In the genomic region with DNA sequence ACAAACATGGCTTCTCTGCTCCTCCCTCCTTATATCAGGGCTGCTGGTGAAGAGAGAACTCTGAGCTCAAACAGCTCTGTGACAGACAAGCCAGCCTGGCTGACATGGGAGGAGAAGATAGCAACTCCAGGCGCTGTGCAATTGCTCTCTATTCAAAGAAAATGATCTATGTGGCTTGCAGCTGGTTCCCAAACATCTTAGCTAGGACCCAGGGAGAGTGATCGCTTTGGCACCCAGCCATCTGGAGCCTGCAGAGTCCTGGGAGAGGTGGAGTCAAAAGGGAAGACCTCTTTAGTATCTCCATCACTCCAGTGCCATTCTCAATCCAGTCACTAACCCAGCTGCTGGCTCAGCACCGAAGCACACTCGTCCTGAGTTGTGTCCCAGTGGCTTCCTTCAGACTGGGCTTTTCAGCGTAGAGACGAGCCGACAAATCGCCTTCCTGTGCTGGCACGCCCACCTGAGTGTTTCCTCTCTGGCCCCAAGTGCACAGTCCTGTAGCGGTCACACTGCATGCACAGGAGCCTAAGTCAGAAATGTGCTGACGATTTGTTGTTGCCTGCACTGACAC, we compare ENCODE assay signal across 11 mouse cellular contexts.
DNase-seq lines count a peak whose midpoint lies in the region; ATAC-seq and TF ChIP-seq lines count a peak whose summit lies in the region.
"Had no signal": no experiment of that assay in that cellular context is flagged by ENCODE, and none has a peak within 500 bp of the region (broad histone marks: within the 10 kb centered on the region; RNA-seq: fewer than 3 reads in every experiment).

No protein-coding gene starts in this region.

- H3K27ac ChIP-seq in limb, embryonic 14.5 days (replicated peaks; ENCODE audit: low read depth, low read length) = no peak overlapping the region
- no peak overlapping the region for H3K27ac ChIP-seq in limb, embryonic 10.5 days
- no peak overlapping the region for H3K27ac ChIP-seq in kidney, embryonic 16.5 days (ENCODE audit: low read length)
- H3K27ac ChIP-seq in neural tube, embryonic 15.5 days (replicated peaks) = peak overlapping the region; percentile 33; the same call in 1 of the 2 replicates
- H3K27ac ChIP-seq: liver, embryonic 14.5 days had no signal

- no peak overlapping the region for H3K4me3 ChIP-seq in limb, embryonic 14.5 days (replicated peaks; ENCODE audit: low read length)
- H3K4me3 ChIP-seq in limb, embryonic 10.5 days = no peak overlapping the region
- 0 out of 2 replicates have a peak overlapping the region, but pooled peaks have one; percentile 8 for H3K4me3 ChIP-seq in kidney, embryonic 16.5 days (ENCODE audit: low read length)
- H3K4me3 ChIP-seq in neural tube, embryonic 15.5 days (replicated peaks) = no peak overlapping the region

- H3K4me1 ChIP-seq in limb, embryonic 14.5 days (ENCODE audit: control insufficient read depth, insufficient read depth, low read length) = 0 out of 2 replicates have a peak, but pooled peaks cover 4% of the 10 kb centered on the region
- H3K4me1 ChIP-seq in limb, embryonic 10.5 days = 0 out of 2 replicates have a peak, but pooled peaks cover 4% of the 10 kb centered on the region
- H3K4me1 ChIP-seq in kidney, embryonic 16.5 days (ENCODE audit: insufficient read depth, low read length) = 0 out of 2 replicates have a peak, but pooled peaks cover 6% of the 10 kb centered on the region
- H3K4me1 ChIP-seq in neural tube, embryonic 15.5 days = peaks cover 16% of the 10 kb centered on the region

- peak overlapping the region; percentile 12; the same call in 1 of the 2 replicates for H3K9ac ChIP-seq in limb, embryonic 14.5 days (ENCODE audit: low read depth, low read length, severe bottlenecking)
- 0 out of 2 replicates have a peak overlapping the region, but pooled peaks have one; percentile 11 for H3K9ac ChIP-seq in kidney, embryonic 16.5 days (replicated peaks; ENCODE audit: low read length)
- no peak overlapping the region for H3K9ac ChIP-seq in neural tube, embryonic 15.5 days (replicated peaks)
- H3K9ac ChIP-seq: liver, embryonic 14.5 days had no signal

- 56% methylated on average over 11 of the region's 11 CpGs for WGBS in limb, embryonic 14.5 days
- WGBS in limb, embryonic 10.5 days = 69% methylated on average over 11 of the region's 11 CpGs
- WGBS in kidney, embryonic 16.5 days = 35% methylated on average over 11 of the region's 11 CpGs
- WGBS in neural tube, embryonic 15.5 days = 39% methylated on average over 11 of the region's 11 CpGs

- no peak for ATAC-seq in limb, embryonic 14.5 days (ENCODE audit: low FRiP score, low read depth)
- peak; percentile 87 for ATAC-seq in kidney, embryonic 16.5 days (ENCODE audit: low FRiP score, low TSS enrichment)
- peak; percentile 38; the same call in 1 of the 2 replicates for ATAC-seq in neural tube, embryonic 15.5 days (ENCODE audit: low FRiP score)
- ATAC-seq in inflammation-experienced regulatory T-cells, adult 6 months = no peak

- H3K4me2 ChIP-seq in limb, embryonic 14.5 days (replicated peaks; ENCODE audit: low read depth, low read length, severe bottlenecking) = no peak overlapping the region
- peak overlapping the region; percentile 34 for H3K4me2 ChIP-seq in kidney, embryonic 16.5 days (replicated peaks; ENCODE audit: low read depth, low read length)
- peak overlapping the region; percentile 13 for H3K4me2 ChIP-seq in neural tube, embryonic 15.5 days

- no peak for DNase-seq in limb, embryonic 14.5 days (ENCODE audit: low spot score)
- DNase-seq in limb, embryonic 10.5 days (ENCODE audit: low spot score) = no peak
- peak; percentile 14 to 18 for DNase-seq in frontal cortex, postnatal 14 days (ENCODE audit: low spot score in 2 of 2)
- DNase-seq in embryo, embryonic 11 days = no peak
- no peak for DNase-seq in B cell, adult 2 months
- DNase-seq: cerebellum, adult 9-10 months; thymus, postnatal 14 days had no signal

- no peaks in the 10 kb centered on the region for H3K9me3 ChIP-seq in limb, embryonic 14.5 days (ENCODE audit: control insufficient read depth, low read length)
- no peaks in the 10 kb centered on the region for H3K9me3 ChIP-seq in limb, embryonic 10.5 days (replicated peaks)
- H3K9me3 ChIP-seq in kidney, embryonic 16.5 days (ENCODE audit: low read length) = no peaks in the 10 kb centered on the region
- H3K9me3 ChIP-seq in neural tube, embryonic 15.5 days (replicated peaks) = no peaks in the 10 kb centered on the region

- H3K36me3 ChIP-seq in limb, embryonic 14.5 days (ENCODE audit: control insufficient read depth, insufficient read depth, low read length) = no peaks in the 10 kb centered on the region
- no peaks in the 10 kb centered on the region for H3K36me3 ChIP-seq in limb, embryonic 10.5 days
- H3K36me3 ChIP-seq in kidney, embryonic 16.5 days (ENCODE audit: insufficient read depth, low read length) = no peaks in the 10 kb centered on the region
- no peaks in the 10 kb centered on the region for H3K36me3 ChIP-seq in neural tube, embryonic 15.5 days

- no peak for TF ChIP-seq POLR2A in limb, embryonic 14.5 days (IDR thresholded peaks at IDR 0.05; ENCODE audit: borderline replicate concordance, extremely low read depth, insufficient read depth, insufficient read length)

- no peaks in the 10 kb centered on the region for H3K27me3 ChIP-seq in limb, embryonic 14.5 days (ENCODE audit: control insufficient read depth, insufficient read depth, low read length)
- H3K27me3 ChIP-seq in limb, embryonic 10.5 days (ENCODE audit: low read depth, poor library complexity, severe bottlenecking) = no peaks in the 10 kb centered on the region
- H3K27me3 ChIP-seq in kidney, embryonic 16.5 days (ENCODE audit: insufficient read depth, low read length) = no peaks in the 10 kb centered on the region
- H3K27me3 ChIP-seq in neural tube, embryonic 15.5 days (replicated peaks) = no peaks in the 10 kb centered on the region

Comparison
In these comparisons a context has a peak if more than half of its experiments do, and no peak if none do; other contexts are left out.
1. ATAC-seq: peak in kidney, embryonic 16.5 days (single experiment) and neural tube, embryonic 15.5 days (single experiment); none in limb, embryonic 14.5 days (single experiment) and inflammation-experienced regulatory T-cells, adult 6 months (single experiment).
2. DNase-seq: peak in frontal cortex, postnatal 14 days (2 of 2); none in limb, embryonic 14.5 days (single experiment), limb, embryonic 10.5 days (single experiment), embryo, embryonic 11 days (single experiment) and B cell, adult 2 months (0 of 2).